Mouse (Mus musculus) T-cell, adult 2 months (primary cell): ENCODE data around the gene Zbtb6.

Experiments used
- DNase-seq: peaks from one replicate; pipeline ENCODE4 v3.0.0; 2022; ENCODE audit warnings: low spot score

Gene Zbtb6

GRCm38 (mm10) chr2:37442611-37443591 lies at the start of gene Zbtb6, which contains the start of the genes Zbtb26 and Rabgap1:
TSS of gene Zbtb6 (minus strand) at chr2:37443171.
TSS of gene Zbtb26 (minus strand) at chr2:37443135.
TSS of gene Rabgap1 (plus strand) at chr2:37443279.
- DNase-seq = peak; percentile 89

DNA sequence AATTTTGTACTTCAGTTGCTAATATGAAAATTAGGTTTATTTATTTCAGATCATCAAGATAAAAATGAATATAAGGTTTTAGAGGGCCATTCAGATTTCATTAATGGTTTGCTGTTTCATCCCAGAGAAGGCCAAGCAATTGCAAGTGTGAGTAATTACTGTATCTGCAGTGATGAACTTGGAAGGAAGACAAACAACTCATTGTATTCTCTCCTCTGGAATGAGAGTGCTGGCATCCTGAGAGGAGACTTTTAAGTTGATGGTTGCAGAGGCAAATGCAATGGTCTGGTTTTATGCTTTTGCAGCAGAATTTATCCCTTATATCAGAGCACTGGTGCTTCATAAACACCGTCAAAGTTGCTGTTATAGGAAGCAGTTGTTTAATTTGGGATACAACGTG lies 46.0 kb upstream of the Zbtb6 start:
- no peak for DNase-seq

DNA sequence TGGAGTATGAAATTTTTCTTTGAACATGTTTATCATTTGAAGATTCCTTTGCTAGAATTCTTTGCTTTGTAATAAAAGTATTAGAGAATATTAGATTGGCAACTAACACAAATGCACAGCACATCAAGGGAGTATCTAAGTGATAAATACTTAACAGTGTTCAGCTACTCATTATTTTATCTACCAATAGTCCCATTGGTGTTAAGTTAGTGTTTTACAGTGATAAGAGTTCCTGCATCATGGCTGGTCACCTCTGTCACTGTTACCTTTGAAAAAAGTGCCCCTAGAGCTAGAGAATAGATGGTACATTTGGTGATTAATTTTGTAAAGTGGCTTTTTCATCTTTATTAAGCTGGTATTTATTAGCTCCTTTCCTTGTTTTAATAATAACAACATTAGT lies 43.4 kb upstream of the Zbtb6 start:
- no peak for DNase-seq

DNA sequence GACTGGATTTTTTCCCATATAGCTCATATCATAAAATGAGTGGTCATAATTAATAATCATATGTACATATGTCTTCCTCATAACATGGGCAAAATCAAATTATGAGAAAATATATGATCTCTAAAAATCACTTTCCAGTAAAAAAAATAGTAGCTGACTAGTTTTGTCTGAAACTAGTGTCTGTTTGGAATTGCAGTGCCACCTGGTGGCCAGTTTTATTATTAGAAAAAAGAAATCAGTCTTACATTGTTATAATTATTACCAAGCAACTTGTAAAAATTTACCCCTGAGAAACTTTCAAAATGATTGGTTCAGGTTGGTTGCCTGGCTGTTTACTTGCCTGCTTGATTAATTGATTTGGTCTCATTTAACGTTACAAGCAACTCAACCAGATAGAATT lies 42.4 kb upstream of the Zbtb6 start:
- peak; percentile 39 for DNase-seq

- DNase-seq = no peak
Measured at GRCm38 (mm10) chr2:37484165-37484564, 41.2 kb upstream of the Zbtb6 start.

DNA sequence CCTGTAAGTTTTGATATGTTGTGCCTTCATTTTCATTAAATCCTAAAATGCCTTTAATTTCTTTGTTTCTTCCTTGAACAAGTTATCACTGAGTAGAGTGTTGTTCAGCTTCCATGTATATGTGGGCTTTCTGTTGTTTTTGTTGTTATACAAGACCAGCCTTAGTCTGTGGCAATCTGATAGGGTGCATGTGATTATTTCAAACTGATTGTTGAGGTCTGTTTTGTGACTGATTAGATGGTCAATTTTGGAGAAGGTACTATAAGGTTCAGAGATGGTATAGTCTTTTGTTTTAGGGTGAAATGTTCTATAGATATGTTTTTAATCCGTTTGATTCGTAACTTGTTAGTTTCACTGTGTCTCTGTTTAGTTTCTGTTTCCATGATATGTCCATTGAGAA lies 37.1 kb upstream of the Zbtb6 start:
- no peak for DNase-seq

DNA sequence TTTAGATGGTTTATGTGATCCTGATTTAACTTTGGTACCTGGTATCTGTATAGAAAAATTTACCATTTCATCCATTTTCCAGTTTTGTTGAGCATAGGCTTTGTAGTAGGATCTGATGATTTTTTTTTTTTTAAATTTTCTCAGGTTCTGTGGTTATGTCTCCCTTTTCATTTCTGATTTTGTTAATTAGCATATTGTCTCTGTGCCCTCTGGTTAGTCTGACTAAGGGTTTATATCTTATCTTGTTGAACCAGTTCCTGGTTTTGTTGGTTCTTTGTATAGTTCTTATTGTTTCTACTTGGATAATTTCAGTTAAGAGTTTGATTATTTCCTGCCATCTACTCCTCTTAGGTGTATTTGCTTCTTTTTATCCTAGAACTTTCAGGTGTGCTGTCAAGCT lies 36.6 kb upstream of the Zbtb6 start:
- no peak for DNase-seq

DNA sequence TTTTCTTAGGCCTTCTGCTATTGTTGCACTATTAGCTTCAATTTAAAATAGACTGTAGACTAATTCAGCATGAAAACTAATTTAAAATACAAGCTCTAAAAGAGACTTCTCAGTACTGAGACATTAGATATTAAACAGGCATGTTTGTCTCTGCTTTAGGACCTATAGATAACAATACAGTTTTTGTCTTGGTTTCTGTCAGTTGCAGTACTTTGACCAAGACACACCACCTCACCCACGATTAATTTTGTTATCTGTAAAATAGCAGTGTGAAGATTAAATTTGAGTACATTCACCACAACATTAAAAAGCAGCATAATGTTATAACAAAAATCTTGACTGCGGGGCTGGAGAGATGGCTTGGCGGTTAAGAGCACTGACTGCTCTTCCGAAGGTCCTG lies 23.3 kb upstream of the Zbtb6 start:
- DNase-seq = no peak

- no peak for DNase-seq
Measured at GRCm38 (mm10) chr2:37460707-37461106, 17.7 kb upstream of the Zbtb6 start.

DNA sequence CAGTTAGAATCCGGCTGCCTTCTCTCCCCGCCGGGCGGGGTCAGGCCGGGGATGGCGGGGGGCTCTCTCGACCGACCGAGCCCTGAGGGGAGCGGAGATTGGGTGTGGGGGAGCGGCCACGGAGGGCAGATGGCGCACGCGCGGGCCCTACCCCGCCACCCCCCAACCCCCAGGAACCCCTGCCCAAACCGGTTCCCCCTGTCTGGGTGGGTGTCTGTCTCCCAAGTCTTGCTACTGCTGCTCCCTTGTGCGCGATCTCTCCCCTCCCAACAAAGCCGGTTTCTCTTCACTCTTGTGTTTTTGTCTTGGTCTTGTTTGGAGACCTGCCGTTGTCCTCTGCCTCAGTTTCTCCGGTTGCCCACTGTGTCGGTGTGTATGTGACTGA lies 9.4 kb upstream of the Zbtb6 start:
- no peak for DNase-seq

DNA sequence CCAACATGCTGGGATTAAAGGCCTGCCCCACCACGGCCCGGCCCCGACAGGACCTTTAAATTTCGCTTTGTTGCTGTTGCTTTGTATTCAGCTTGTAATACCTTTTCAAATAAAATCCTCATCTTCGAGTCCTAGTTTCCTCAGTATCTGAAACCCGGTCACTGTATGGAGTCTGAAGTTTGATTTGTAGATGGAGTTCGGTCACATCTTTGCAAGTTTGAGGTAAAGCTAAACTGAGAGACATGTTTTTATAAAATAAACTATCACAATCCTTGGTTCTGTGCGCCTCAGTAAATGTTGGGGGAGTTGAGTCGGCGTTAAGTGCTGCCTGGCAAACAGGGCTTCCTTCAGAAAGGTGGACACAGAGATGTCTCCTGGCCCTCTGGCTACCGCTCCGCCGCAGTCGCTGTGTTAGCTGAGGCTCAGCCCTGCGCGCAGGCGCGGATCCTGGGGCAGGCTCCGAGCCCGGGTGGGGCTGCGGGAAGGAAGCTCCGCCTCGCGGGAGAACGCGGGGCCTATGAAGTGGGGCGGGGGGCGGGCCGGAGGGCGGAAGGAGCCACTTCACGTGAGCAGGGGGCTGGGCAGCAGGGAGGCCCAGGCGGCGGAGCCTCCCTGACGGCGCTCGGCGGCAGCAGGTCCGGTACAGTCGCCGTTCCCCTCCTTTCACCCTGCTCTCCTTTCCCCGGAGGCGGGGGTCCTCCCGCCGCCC lies 8.8 kb upstream of the Zbtb6 start:
- peak; percentile 94 for DNase-seq

DNA sequence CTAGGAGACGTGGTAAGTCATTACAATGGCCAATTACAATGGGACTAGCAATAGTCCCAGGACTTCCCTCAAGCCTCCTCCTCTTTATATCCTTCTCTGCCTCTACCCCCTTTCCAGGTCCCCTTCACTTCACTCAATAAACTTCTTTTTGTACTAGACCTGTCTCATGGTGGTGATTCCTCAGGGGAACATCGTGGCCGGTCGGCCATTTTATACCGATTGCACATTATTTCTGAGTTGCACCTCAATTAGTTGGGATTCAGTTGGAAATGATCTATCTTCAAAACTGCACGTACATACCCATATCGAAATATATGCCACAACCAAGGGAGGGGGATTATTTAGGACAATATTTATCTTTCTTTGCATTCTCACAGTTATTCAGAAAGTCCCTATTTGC lies 11.4 kb downstream of the Zbtb6 start:
- no peak for DNase-seq

- peak; percentile 87 for DNase-seq
Measured at GRCm38 (mm10) chr2:37430593-37431464, 12.1 kb downstream of the Zbtb6 start.

DNA sequence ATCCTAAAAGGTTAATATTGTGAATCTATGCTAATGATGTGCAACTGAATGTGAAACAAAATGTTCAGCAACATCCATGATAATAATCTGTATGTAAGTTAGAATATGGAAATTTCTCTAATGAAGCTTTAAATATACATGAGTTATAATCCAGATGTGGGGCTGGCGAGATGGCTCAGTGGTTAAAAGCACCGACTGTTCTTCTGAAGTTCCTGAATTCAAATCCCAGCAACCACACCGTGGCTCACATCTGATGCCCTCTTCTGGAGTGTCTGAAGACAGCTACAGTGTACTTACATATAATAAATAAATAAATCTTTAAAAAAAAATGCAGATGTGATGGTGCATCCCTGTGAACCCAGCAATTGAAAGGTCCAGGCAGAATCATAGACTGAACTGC lies 19.3 kb downstream of the Zbtb6 start:
- DNase-seq = peak; percentile 7

GRCm38 (mm10) chr2:37422306-37423304 lies 20.4 kb downstream of the Zbtb6 start, which contains the start of gene Rc3h2:
TSS of gene Rc3h2 (minus strand) at chr2:37422903.
- DNase-seq = peak; percentile 96

DNA sequence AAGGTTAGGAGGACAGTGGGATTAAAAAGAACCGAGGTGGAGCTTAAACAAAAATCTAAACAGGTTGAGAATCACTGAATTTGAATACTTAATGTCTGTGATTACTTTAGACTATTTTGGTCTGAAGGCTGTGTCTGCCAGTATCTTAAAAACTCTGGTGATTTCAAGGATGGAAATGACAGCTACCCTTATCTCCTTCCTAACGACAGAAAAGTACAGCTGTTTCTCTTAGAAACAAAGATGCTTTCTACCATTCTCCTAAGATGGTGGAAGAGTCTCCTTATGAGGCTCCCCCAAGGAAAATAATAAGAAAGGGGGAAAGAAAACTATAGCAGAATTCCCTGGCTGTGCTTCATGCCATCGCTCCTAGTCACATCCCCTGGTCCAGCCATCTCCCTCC lies 21.1 kb downstream of the Zbtb6 start:
- no peak for DNase-seq

- no peak for DNase-seq
Measured at GRCm38 (mm10) chr2:37395539-37395938, 47.4 kb downstream of the Zbtb6 start.

GRCm38 (mm10) chr2:37382921-37383320 lies 60.0 kb downstream of the Zbtb6 start:
- DNase-seq = no peak

DNA sequence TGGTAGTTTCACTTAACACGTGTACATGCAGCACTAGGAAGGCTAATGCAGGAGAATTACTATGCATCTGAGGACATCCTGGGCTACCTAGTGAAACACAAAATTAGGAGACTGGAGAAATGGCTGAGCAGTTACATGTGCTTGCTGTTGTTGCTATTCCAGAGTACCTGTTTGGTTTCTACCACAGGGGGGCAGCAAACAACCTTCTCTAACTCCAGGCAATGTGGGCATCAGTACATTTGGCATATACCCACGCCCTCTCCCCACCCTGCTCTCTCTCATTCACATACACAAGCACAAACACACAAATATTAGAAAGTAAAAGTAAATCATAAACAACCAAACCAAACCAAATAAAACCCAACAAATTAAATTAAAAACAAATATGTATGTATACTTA lies 62.8 kb downstream of the Zbtb6 start:
- peak; percentile 57 for DNase-seq

GRCm38 (mm10) chr2:37376018-37376417 lies 67.0 kb downstream of the Zbtb6 start:
- DNase-seq = no peak
